Mouse (Mus musculus): ENCODE measurements around the gene Spata13. TPM values are rescaled to one million over a fixed set of nuclear protein-coding genes. Genes with fewer than 3 reads are reported as not detected.

Spata13 gene
- polyA plus RNA-seq, 1 experiment from 2014 or later, result 66.0 TPM

GRCm38 (mm10) chr14:60711161-60711560 is 77.4 kb downstream of the Spata13 start:
- Histone ChIP-seq H3K4me3 (ENCODE audit: low read depth, low read length) (no peak overlapping the region), H3K4me2 (no peak overlapping the region), H3K36me3 (ENCODE audit: control insufficient read depth, insufficient read depth, low read length) (peaks cover 21% of the 10 kb centered on the region), H3K9me3 (ENCODE audit: control insufficient read depth, low read length) (no peaks in the 10 kb centered on the region), H3K27ac (ENCODE audit: low read depth, low read length) (no peak overlapping the region), H3K27me3 (ENCODE audit: control insufficient read depth, insufficient read depth, low read length) (no peaks in the 10 kb centered on the region), H3K9ac (ENCODE audit: low read length) (no peak overlapping the region), H3K4me1 (ENCODE audit: control insufficient read depth, insufficient read depth, low read length) (no peaks in the 10 kb centered on the region)
- ATAC-seq (ENCODE audit: low FRiP score) (no peak), DNase-seq (ENCODE audit: low spot score, missing footprints) (no peak)
- WGBS, result 93% methylated on average over 5 of the region's 5 CpGs

GRCm38 (mm10) chr14:60711590-60712288 is 77.9 kb downstream of the Spata13 start:
- no peak overlapping the region for H3K4me3 ChIP-seq (ENCODE audit: low read depth, low read length)
- H3K27ac ChIP-seq (ENCODE audit: low read depth, low read length), result no peak overlapping the region
- H3K36me3 ChIP-seq (ENCODE audit: control insufficient read depth, insufficient read depth, low read length), result peaks cover 19% of the 10 kb centered on the region
- no peak for DNase-seq (ENCODE audit: low spot score, missing footprints)
- no peaks in the 10 kb centered on the region for H3K4me1 ChIP-seq (ENCODE audit: control insufficient read depth, insufficient read depth, low read length)
- no peak overlapping the region for H3K9ac ChIP-seq (ENCODE audit: low read length)
- WGBS, result 93% methylated on average over 6 of the region's 6 CpGs
- H3K9me3 ChIP-seq (ENCODE audit: control insufficient read depth, low read length), result no peaks in the 10 kb centered on the region
- H3K27me3 ChIP-seq (ENCODE audit: control insufficient read depth, insufficient read depth, low read length), result no peaks in the 10 kb centered on the region
- ATAC-seq (ENCODE audit: low FRiP score), result no peak
- H3K4me2 ChIP-seq, result no peak overlapping the region

DNA sequence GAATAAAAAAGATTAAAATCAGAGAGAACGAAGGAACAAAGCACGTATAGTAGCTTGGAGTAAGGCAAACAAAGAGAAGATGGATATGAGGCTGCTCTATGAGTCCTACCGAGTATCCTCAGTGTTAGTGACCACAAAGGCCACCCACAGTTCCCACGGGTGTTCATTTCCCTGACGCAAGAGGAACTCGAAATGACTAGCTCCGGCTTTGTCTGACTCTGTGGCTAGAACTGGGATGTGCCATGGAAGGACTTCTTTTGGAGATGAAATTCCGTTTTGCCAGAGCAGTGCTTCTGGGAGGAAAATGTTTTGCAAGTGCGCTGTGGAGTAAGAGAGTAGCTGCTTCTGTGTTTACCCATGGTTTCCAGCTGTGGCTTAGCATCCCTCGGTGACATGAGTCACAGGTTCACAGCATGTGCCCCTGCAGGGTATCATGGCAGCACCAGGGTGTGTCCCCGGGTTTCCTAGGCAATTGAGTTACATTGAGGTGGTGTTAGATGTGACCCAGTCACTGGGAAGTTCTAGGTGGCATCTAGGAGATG is 78.6 kb downstream of the Spata13 start:
- ATAC-seq (ENCODE audit: low FRiP score) (no peak), DNase-seq (ENCODE audit: low spot score, missing footprints) (no peak)
- no peak overlapping the region for H3K9ac ChIP-seq (ENCODE audit: low read length)
- peak overlapping the region; percentile 25; the same call in 1 of the 2 replicates for H3K27ac ChIP-seq (ENCODE audit: low read depth, low read length)
- no peaks in the 10 kb centered on the region for H3K27me3 ChIP-seq (ENCODE audit: control insufficient read depth, insufficient read depth, low read length)
- no peaks in the 10 kb centered on the region for H3K9me3 ChIP-seq (ENCODE audit: control insufficient read depth, low read length)
- no peaks in the 10 kb centered on the region for H3K4me1 ChIP-seq (ENCODE audit: control insufficient read depth, insufficient read depth, low read length)
- H3K36me3 ChIP-seq (ENCODE audit: control insufficient read depth, insufficient read depth, low read length), result peaks cover 15% of the 10 kb centered on the region; the same call in 1 of the 2 replicates
- H3K4me2 ChIP-seq, result no peak overlapping the region
- 89% methylated on average over 11 of the region's 11 CpGs for WGBS
- H3K4me3 ChIP-seq (ENCODE audit: low read depth, low read length), result no peak overlapping the region

GRCm38 (mm10) chr14:60715686-60716085 is 81.9 kb downstream of the Spata13 start:
- ATAC-seq (ENCODE audit: low FRiP score) (no peak), DNase-seq (ENCODE audit: low spot score, missing footprints) (no peak)
- Histone ChIP-seq H3K4me1 (ENCODE audit: control insufficient read depth, insufficient read depth, low read length) (no peaks in the 10 kb centered on the region), H3K9me3 (ENCODE audit: control insufficient read depth, low read length) (no peaks in the 10 kb centered on the region), H3K4me3 (ENCODE audit: low read depth, low read length) (no peak overlapping the region), H3K27ac (ENCODE audit: low read depth, low read length) (no peak overlapping the region), H3K27me3 (ENCODE audit: control insufficient read depth, insufficient read depth, low read length) (no peaks in the 10 kb centered on the region), H3K9ac (ENCODE audit: low read length) (no peak overlapping the region), H3K4me2 (no peak overlapping the region), H3K36me3 (ENCODE audit: control insufficient read depth, insufficient read depth, low read length) (peaks cover 14% of the 10 kb centered on the region; the same call in 1 of the 2 replicates)
- WGBS, result 84% methylated on average over 5 of the region's 5 CpGs

DNA sequence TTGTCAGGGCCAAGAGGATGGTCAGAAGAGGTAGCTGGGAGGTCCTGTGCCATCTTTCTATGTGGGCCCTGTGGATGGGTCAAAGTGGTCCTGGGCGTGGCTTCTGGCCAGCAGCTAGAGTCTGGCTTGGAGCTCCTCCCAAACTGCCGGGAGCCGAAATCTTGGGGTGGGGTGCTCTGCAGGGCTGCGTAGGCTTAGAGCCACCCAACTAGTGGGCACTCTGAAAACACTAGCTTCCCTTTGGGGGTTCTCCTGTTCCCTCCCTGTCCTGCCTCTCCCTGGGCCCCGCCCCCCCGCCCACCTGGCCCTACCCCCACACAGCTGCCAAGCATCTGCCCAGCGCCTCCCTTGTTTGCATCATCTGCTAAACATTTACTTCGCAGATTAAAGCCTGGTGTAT is 87.5 kb downstream of the Spata13 start:
- ATAC-seq (ENCODE audit: low FRiP score) (no peak), DNase-seq (ENCODE audit: low spot score, missing footprints) (no peak)
- WGBS, result 61% methylated on average over 8 of the region's 8 CpGs
- Histone ChIP-seq H3K27ac (ENCODE audit: low read depth, low read length) (no peak overlapping the region), H3K4me3 (ENCODE audit: low read depth, low read length) (no peak overlapping the region), H3K9me3 (ENCODE audit: control insufficient read depth, low read length) (no peaks in the 10 kb centered on the region), H3K9ac (ENCODE audit: low read length) (no peak overlapping the region), H3K4me1 (ENCODE audit: control insufficient read depth, insufficient read depth, low read length) (no peaks in the 10 kb centered on the region), H3K27me3 (ENCODE audit: control insufficient read depth, insufficient read depth, low read length) (no peaks in the 10 kb centered on the region), H3K36me3 (ENCODE audit: control insufficient read depth, insufficient read depth, low read length) (no peaks in the 10 kb centered on the region; the same call in 1 of the 2 replicates), H3K4me2 (no peak overlapping the region)

- Histone ChIP-seq H3K9ac (ENCODE audit: low read length) (no peak overlapping the region), H3K36me3 (ENCODE audit: control insufficient read depth, insufficient read depth, low read length) (no peaks in the 10 kb centered on the region; the same call in 1 of the 2 replicates), H3K4me1 (ENCODE audit: control insufficient read depth, insufficient read depth, low read length) (no peaks in the 10 kb centered on the region), H3K27ac (ENCODE audit: low read depth, low read length) (no peak overlapping the region), H3K9me3 (ENCODE audit: control insufficient read depth, low read length) (no peaks in the 10 kb centered on the region), H3K4me2 (no peak overlapping the region), H3K4me3 (ENCODE audit: low read depth, low read length) (no peak overlapping the region), H3K27me3 (ENCODE audit: control insufficient read depth, insufficient read depth, low read length) (no peaks in the 10 kb centered on the region)
- DNase-seq (ENCODE audit: low spot score, missing footprints) (no peak), ATAC-seq (ENCODE audit: low FRiP score) (no peak)
- WGBS, result 83% methylated on average over 3 of the region's 3 CpGs
Observed at GRCm38 (mm10) chr14:60721938-60722337, 88.1 kb downstream of the Spata13 start.

DNA sequence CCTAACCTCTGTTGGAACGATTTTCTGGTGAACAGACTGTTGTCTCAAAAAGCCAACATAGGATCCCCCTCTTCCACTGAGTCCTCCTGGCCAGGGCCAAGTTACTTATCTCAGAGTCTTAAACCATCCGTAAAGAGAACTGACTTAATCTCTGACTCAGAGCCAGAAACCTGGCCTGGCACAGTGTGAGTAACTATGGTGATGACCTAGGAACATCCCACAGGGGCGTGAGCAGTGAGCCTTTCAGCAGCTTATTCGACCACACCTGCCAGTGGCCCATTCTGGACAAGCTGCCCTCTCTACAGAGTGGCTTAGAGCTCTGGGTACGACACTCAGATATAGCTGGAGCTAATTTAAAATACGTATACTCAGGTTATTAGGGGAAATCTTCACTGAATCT is 92.3 kb downstream of the Spata13 start:
- Histone ChIP-seq H3K9me3 (ENCODE audit: control insufficient read depth, low read length) (no peaks in the 10 kb centered on the region), H3K4me1 (ENCODE audit: control insufficient read depth, insufficient read depth, low read length) (no peaks in the 10 kb centered on the region), H3K4me3 (ENCODE audit: low read depth, low read length) (no peak overlapping the region), H3K27ac (ENCODE audit: low read depth, low read length) (no peak overlapping the region), H3K36me3 (ENCODE audit: control insufficient read depth, insufficient read depth, low read length) (peaks cover 6% of the 10 kb centered on the region), H3K9ac (ENCODE audit: low read length) (no peak overlapping the region), H3K4me2 (no peak overlapping the region), H3K27me3 (ENCODE audit: control insufficient read depth, insufficient read depth, low read length) (no peaks in the 10 kb centered on the region)
- DNase-seq (ENCODE audit: low spot score, missing footprints), result no peak
- no peak for ATAC-seq (ENCODE audit: low FRiP score)
- 53% methylated on average over 6 of the region's 6 CpGs for WGBS

GRCm38 (mm10) chr14:60727130-60727529 is 93.3 kb downstream of the Spata13 start:
- no peak overlapping the region for H3K9ac ChIP-seq (ENCODE audit: low read length)
- DNase-seq (ENCODE audit: low spot score, missing footprints) (no peak), ATAC-seq (ENCODE audit: low FRiP score) (no peak)
- H3K27ac ChIP-seq (ENCODE audit: low read depth, low read length), result no peak overlapping the region
- no peaks in the 10 kb centered on the region for H3K4me1 ChIP-seq (ENCODE audit: control insufficient read depth, insufficient read depth, low read length)
- H3K36me3 ChIP-seq (ENCODE audit: control insufficient read depth, insufficient read depth, low read length), result peaks cover 6% of the 10 kb centered on the region
- H3K4me3 ChIP-seq (ENCODE audit: low read depth, low read length), result no peak overlapping the region
- H3K9me3 ChIP-seq (ENCODE audit: control insufficient read depth, low read length), result no peaks in the 10 kb centered on the region
- no peak overlapping the region for H3K4me2 ChIP-seq
- no peaks in the 10 kb centered on the region for H3K27me3 ChIP-seq (ENCODE audit: control insufficient read depth, insufficient read depth, low read length)
- WGBS, result 70% methylated on average over 4 of the region's 4 CpGs

DNA sequence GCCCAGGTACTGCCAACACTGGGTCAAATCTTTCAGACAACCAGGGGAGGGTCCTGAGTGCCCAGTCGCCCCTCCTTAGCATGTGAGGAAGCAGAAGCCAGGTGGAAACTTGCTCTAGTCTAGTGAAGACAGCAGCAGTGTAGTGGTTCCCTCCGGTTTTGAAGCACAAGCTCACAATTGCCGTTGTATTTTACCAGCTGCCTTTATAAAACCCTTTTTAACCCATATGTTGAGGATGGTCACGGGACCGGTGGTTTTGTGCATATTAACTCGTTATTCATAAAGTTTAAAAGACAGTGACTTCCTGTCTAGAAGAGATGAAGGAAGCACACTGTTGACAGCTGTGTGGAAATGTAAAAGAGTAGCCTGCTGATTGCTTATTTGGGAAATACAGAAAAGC is 98.3 kb downstream of the Spata13 start:
- no peaks in the 10 kb centered on the region for H3K27me3 ChIP-seq (ENCODE audit: control insufficient read depth, insufficient read depth, low read length)
- peaks cover 6% of the 10 kb centered on the region; the same call in 1 of the 2 replicates for H3K36me3 ChIP-seq (ENCODE audit: control insufficient read depth, insufficient read depth, low read length)
- no peaks in the 10 kb centered on the region for H3K9me3 ChIP-seq (ENCODE audit: control insufficient read depth, low read length)
- DNase-seq (ENCODE audit: low spot score, missing footprints) (no peak), ATAC-seq (ENCODE audit: low FRiP score) (no peak)
- WGBS, result 72% methylated on average over 6 of the region's 6 CpGs
- H3K4me1 ChIP-seq (ENCODE audit: control insufficient read depth, insufficient read depth, low read length), result peaks cover 36% of the 10 kb centered on the region
- no peak overlapping the region for H3K4me2 ChIP-seq
- H3K4me3 ChIP-seq (ENCODE audit: low read depth, low read length), result no peak overlapping the region
- H3K9ac ChIP-seq (ENCODE audit: low read length), result no peak overlapping the region
- H3K27ac ChIP-seq (ENCODE audit: low read depth, low read length), result no peak overlapping the region
